Mouse (Mus musculus) midbrain, postnatal 0 days (tissue): ENCODE results near the gene Olfr1225. TPM values are rescaled to one million over a fixed set of nuclear protein-coding genes. Genes with fewer than 3 reads are reported as not detected.
"Not testable (repeated sequence)": the region's sequence is repeated elsewhere in the genome, so short reads cannot be mapped to it uniquely, and the experiment has no call there.

Experiments used
- ATAC-seq: fragments of 200-750 bp; cut with Nextera tagmentation; 2 replicates; pipeline ENCODE4 v1.8.0; 2017; ENCODE audit warnings: moderate number of reproducible peaks, mild to moderate bottlenecking, moderate TSS enrichment, moderate library complexity; ENCODE audit not compliant: low FRiP score
- DNase-seq: peaks from one replicate; pipeline ENCODE4 v3.0.0-alpha.2; 2015; ENCODE audit warnings: low spot score
- H3K27ac ChIP-seq: fragments of 300-500 bp; sonication (generic); 2 replicates; pipeline ENCODE4 v1.5.1; 2014; ENCODE audit warnings: low read depth, mild to moderate bottlenecking, low read length, mixed read lengths
- H3K27me3 ChIP-seq: fragments of 300-500 bp; sonication (generic); 2 replicates; pipeline ENCODE4 v1.6.1; 2014; ENCODE audit warnings: low read length, control low read depth, mixed read lengths; ENCODE audit not compliant: insufficient read depth
- H3K36me3 ChIP-seq: fragments of 300-500 bp; sonication (generic); 2 replicates; pipeline ENCODE4 v1.6.1; 2014; ENCODE audit warnings: low read length, control low read depth, mixed read lengths; ENCODE audit not compliant: insufficient read depth
- H3K4me1 ChIP-seq: fragments of 300-500 bp; sonication (generic); 2 replicates; pipeline ENCODE4 v1.6.1; 2014; ENCODE audit warnings: mild to moderate bottlenecking, control low read depth, antibody characterized with exemption, low read length, mixed read lengths; ENCODE audit not compliant: insufficient read depth
- H3K4me2 ChIP-seq: fragments of 300-500 bp; sonication (generic); 2 replicates; pipeline ENCODE4 v1.6.1; 2014; ENCODE audit warnings: low read depth, mild to moderate bottlenecking, low read length, mixed read lengths; ENCODE audit not compliant: poor library complexity, severe bottlenecking
- H3K4me3 ChIP-seq: fragments of 300-500 bp; sonication (generic); 2 replicates; pipeline ENCODE4 v1.5.1; 2014; ENCODE audit warnings: low read depth, mild to moderate bottlenecking, low read length, moderate library complexity
- H3K9ac ChIP-seq: fragments of 300-500 bp; sonication (generic); replicated peaks from 2 replicates; pipeline ENCODE4 v1.6.1; 2014; ENCODE audit warnings: mild to moderate bottlenecking, low read length, moderate library complexity, mixed read lengths; ENCODE audit not compliant: poor library complexity, severe bottlenecking
- H3K9me3 ChIP-seq: fragments of 300-500 bp; sonication (generic); 2 replicates; pipeline ENCODE4 v1.6.1; 2016; ENCODE audit warnings: low read length, control low read depth
- CTCF ChIP-seq: IDR thresholded peaks from 2 replicates; pipeline ENCODE4 v1.5.1; 2016; ENCODE audit warnings: antibody characterized with exemption, mild to moderate bottlenecking
- WGBS: fragments of 180-500 bp; shearing (Covaris S2); extraction: QIAGEN DNeasy Blood & Tissue Kit; methylation state at CpG from one replicate; pipeline ENCODE4 v1.1.7; 2014; 5-methylcytosine and 5-hydroxymethylcytosine counted together
- polyA plus RNA-seq: library from polyadenylated mRNA; unstranded; fragments of >200 nt; fragmentation: Nextera tagmentation; extraction: Ambion mirVana; gene quantifications from 2 replicates; pipeline ENCODE4 v1.2.1, GENCODE M21; 2015
- total RNA-seq: library from RNA; depleted of rRNA; stranded (reverse); fragments of >200 nt; gene quantifications from 2 replicates; pipeline ENCODE4 v1.2.3, GENCODE M21; 2014; rRNA removed

Olfr1225 gene
- total RNA-seq, result not detected in 2 replicates
- not detected in 2 replicates for polyA plus RNA-seq

DNA sequence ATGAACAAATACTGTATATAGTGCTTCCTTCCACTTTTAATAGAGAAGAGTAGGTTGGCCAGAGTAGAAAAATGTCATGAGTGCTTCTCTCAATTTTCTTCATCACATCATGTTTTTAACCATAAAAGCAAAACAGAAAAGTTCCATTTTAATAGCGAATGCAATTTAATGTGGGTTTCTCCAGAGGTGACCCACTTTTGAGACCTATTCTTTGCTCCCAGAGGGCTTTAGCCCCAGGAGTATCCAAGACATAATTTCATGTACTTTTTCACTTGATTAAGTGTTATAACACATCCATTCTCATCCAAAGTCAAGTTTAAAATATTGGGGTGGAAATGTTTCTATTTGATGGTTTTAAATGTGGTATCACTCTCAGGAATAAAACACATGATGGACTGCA, at the start of gene Olfr1225:
Gene Olfr1225, minus strand, starts transcription at position 101 of the 400 bp plus-strand sequence.
- H3K4me1 ChIP-seq, result no peaks in the 10 kb centered on the region
- no peak for TF ChIP-seq CTCF
- H3K9ac ChIP-seq, result no peak within 1 kb of the TSS
- no peak within 1 kb of the TSS for H3K4me3 ChIP-seq
- H3K27me3 ChIP-seq, result no peaks in the 10 kb centered on the region
- WGBS, result 92% methylated on average over 1 of the region's 1 CpGs
- H3K27ac ChIP-seq, result no peak within 1 kb of the TSS
- DNase-seq, result no peak
- no peaks in the 10 kb centered on the region for H3K9me3 ChIP-seq
- no peak within 1 kb of the TSS for H3K4me2 ChIP-seq
- no peaks in the 10 kb centered on the region for H3K36me3 ChIP-seq
- ATAC-seq, result no peak

GRCm38 (mm10) chr2:89199948-89200347, 25.5 kb upstream of the Olfr1225 start, which contains the start of gene Olfr1226:
Gene Olfr1226, minus strand, starts transcription at chr2:89200048.
- no peak within 1 kb of the TSS for H3K9ac ChIP-seq
- H3K27me3 ChIP-seq, result no peaks in the 10 kb centered on the region
- no peak for ATAC-seq
- H3K27ac ChIP-seq, result no peak within 1 kb of the TSS
- H3K4me1 ChIP-seq, result no peaks in the 10 kb centered on the region
- no peak for DNase-seq
- H3K36me3 ChIP-seq, result no peaks in the 10 kb centered on the region
- H3K9me3 ChIP-seq, result no peaks in the 10 kb centered on the region
- 61% methylated on average over 2 of the region's 2 CpGs for WGBS
- TF ChIP-seq CTCF, result no peak
- H3K4me3 ChIP-seq, result no peak within 1 kb of the TSS
- no peak within 1 kb of the TSS for H3K4me2 ChIP-seq

DNA sequence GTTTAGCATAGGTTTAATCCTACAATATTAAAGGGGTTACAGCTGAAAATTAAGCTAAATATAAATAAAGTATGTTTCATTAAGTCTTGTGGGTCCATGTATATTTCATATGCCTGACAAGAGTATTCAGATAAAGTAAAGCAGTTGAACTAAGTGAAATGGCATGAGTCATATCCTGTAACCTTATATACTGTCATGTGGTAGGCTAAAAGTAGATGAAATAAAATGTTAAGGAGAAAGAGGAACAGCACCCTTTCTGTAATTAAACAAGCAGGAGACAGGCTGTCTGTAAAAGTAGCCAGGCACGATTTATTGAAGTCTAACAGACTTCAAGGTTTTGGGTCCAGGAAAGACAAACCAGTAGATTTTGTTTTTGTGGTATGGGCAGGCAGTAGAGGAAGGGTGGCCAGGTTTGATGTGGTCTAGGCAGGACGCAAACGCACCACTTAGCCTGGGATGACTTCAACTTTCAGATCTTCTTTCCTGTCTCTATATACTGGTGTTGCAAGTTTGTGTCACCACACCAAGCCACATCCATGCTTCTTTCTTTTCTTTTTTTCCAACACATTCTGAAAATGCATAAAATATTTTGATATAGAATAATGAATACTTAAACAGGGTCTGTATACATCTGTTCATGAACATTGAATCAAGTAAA, 22.0 kb upstream of the Olfr1225 start:
- H3K9ac ChIP-seq, result no peak overlapping the region
- no peak overlapping the region for H3K4me3 ChIP-seq
- no peak for TF ChIP-seq CTCF
- 91% methylated on average over 3 of the region's 3 CpGs for WGBS
- no peaks in the 10 kb centered on the region for H3K4me1 ChIP-seq
- ATAC-seq (no peak), DNase-seq (no peak)
- H3K9me3 ChIP-seq, result no peaks in the 10 kb centered on the region
- H3K27me3 ChIP-seq, result no peaks in the 10 kb centered on the region
- H3K4me2 ChIP-seq, result no peak overlapping the region
- no peak overlapping the region for H3K27ac ChIP-seq
- no peaks in the 10 kb centered on the region for H3K36me3 ChIP-seq

DNA sequence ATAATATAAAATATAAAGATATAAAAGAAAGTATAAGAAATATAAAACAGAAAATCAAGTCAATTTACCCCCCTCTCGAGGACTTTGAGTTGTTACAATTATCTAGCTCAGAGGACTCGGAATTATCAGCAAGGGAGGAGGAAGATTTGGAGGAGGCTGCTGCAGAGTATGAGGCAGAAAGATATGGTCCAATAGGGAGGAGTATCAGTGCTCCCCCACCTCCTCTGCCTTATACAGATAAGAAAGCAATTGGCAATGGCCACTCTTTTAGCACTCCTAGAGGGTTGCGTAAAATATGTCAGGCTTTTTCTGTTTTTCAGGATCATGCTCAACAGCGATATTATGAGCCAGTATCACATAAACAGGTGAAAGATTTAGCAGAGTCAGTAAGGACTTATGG, 9.8 kb downstream of the Olfr1225 start:
- not testable (repeated sequence) for ATAC-seq, H3K4me1 ChIP-seq, DNase-seq, H3K27ac ChIP-seq, H3K9ac ChIP-seq, H3K27me3 ChIP-seq, H3K36me3 ChIP-seq, H3K9me3 ChIP-seq, H3K4me3 ChIP-seq, H3K4me2 ChIP-seq
- 91% methylated on average over 4 of the region's 4 CpGs for WGBS

DNA sequence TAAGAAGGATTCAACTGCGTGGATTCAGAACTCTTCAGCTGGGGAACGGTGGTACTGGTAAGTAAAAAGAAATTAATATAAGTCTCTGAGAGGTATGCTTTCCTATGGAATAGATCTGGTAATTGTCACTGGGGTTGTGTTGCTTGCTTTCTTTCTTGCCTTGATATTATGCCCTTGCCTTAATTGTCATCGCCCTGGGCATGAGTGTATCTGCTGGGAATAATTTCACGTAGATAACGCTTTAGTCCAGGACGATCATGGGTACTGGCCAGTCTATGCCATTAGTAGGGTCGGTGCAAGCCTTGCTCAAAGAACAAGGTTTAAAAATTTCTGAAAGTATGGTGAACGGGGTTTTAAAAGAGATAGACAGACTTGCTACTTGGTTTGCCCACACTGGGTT, 10.5 kb downstream of the Olfr1225 start, which contains the start of gene Olfr1224-ps1:
Gene Olfr1224-ps1, minus strand, starts transcription at position 101 of the 400 bp plus-strand sequence.
- H3K36me3 ChIP-seq, H3K4me3 ChIP-seq, H3K9ac ChIP-seq, H3K4me1 ChIP-seq, ATAC-seq, DNase-seq, H3K9me3 ChIP-seq, H3K27ac ChIP-seq, H3K27me3 ChIP-seq, H3K4me2 ChIP-seq: not testable (repeated sequence)
- 92% methylated on average over 8 of the region's 8 CpGs for WGBS

GRCm38 (mm10) chr2:89151460-89151859, 23.0 kb downstream of the Olfr1225 start, which contains the start of gene Olfr1223:
Gene Olfr1223, minus strand, starts transcription at chr2:89151560.
- Histone ChIP-seq H3K27me3 (no peaks in the 10 kb centered on the region), H3K4me2 (no peak within 1 kb of the TSS), H3K9ac (no peak within 1 kb of the TSS), H3K9me3 (no peaks in the 10 kb centered on the region), H3K36me3 (no peaks in the 10 kb centered on the region), H3K27ac (no peak within 1 kb of the TSS), H3K4me3 (no peak within 1 kb of the TSS), H3K4me1 (no peaks in the 10 kb centered on the region)
- DNase-seq (no peak), ATAC-seq (no peak)
- no peak for TF ChIP-seq CTCF
- 53% methylated on average over 1 of the region's 1 CpGs for WGBS
